Comparison of ENCODE assay signal across 7 mouse cellular contexts in the genomic region with DNA sequence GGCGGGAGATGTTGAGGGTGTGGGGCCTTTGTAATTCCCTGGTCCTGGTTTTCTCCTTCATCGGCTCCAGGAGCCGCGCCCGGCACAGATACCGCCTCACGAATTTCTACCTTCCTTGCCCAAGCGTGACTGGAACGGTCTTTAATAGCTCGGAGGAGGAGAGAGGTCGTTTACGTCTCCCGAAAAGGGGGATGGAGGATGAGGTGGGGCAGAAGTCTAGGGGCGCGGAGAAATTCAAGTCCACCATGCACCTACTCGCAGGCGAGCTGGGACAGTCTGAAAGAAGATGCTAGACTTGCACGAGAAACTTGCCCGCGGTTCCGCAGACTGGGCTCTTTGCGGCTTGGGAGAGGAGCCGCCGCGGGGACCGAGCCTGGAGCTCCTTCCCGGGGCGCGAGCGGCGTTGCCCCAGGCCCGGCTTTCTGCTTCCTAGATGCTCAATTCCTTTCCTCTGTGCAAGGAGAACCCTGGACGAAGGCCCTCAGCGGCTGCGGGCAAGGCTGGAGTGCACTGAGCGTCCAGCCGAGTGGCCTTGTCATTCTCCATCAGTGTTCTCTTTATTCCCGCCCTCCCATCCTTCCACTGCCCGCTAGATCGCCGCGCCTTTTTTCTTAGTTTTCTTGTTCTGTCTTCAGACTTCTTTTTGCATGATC. TPM values are rescaled to one million over a fixed set of nuclear protein-coding genes. Genes with fewer than 3 reads are reported as not detected.
DNase-seq lines count a peak whose midpoint lies in the region; ATAC-seq lines count a peak whose summit lies in the region.

No protein-coding gene starts in this region.

- peak overlapping the region; percentile 97 for H3K9ac ChIP-seq in forebrain, embryonic 15.5 days (replicated peaks)
- peak overlapping the region; percentile 95 for H3K9ac ChIP-seq in midbrain, embryonic 13.5 days (replicated peaks)

- DNase-seq in adrenal gland, postnatal 36 days: peak; percentile 41 to 44
- peak; percentile 10 to 42 for DNase-seq in kidney, postnatal 25 days
- peak; percentile 59 for DNase-seq in testis, postnatal 10 days (ENCODE audit: low spot score)

- peak overlapping the region; percentile 97 for H3K4me3 ChIP-seq in megakaryocyte, embryonic 14.5 days (replicated peaks)
- H3K4me3 ChIP-seq in forebrain, embryonic 15.5 days: peak overlapping the region; percentile 88
- peak overlapping the region; percentile 87 for H3K4me3 ChIP-seq in midbrain, embryonic 13.5 days (replicated peaks)

- H3K27me3 ChIP-seq in megakaryocyte, embryonic 14.5 days (replicated peaks): no peaks in the 10 kb centered on the region
- no peaks in the 10 kb centered on the region for H3K27me3 ChIP-seq in forebrain, embryonic 15.5 days
- H3K27me3 ChIP-seq in midbrain, embryonic 13.5 days: no peaks in the 10 kb centered on the region

- peaks cover 22% of the 10 kb centered on the region; the same call in 1 of the 2 replicates for H3K4me1 ChIP-seq in megakaryocyte, embryonic 14.5 days
- peaks cover 44% of the 10 kb centered on the region for H3K4me1 ChIP-seq in forebrain, embryonic 15.5 days
- peaks cover 43% of the 10 kb centered on the region for H3K4me1 ChIP-seq in midbrain, embryonic 13.5 days (replicated peaks)

- H3K27ac ChIP-seq in forebrain, embryonic 15.5 days (replicated peaks): peak overlapping the region; percentile 95
- H3K27ac ChIP-seq in midbrain, embryonic 13.5 days: peak overlapping the region; percentile 93

- under 1% methylated on average over 42 of the region's 42 CpGs for WGBS in forebrain, embryonic 15.5 days
- 0% methylated on average over 41 of the region's 42 CpGs for WGBS in midbrain, embryonic 13.5 days

- no peaks in the 10 kb centered on the region for H3K9me3 ChIP-seq in megakaryocyte, embryonic 14.5 days
- H3K9me3 ChIP-seq in forebrain, embryonic 15.5 days: no peaks in the 10 kb centered on the region
- H3K9me3 ChIP-seq in midbrain, embryonic 13.5 days: no peaks in the 10 kb centered on the region

- peaks cover 46% of the 10 kb centered on the region for H3K36me3 ChIP-seq in megakaryocyte, embryonic 14.5 days (replicated peaks; ENCODE audit: low read length)
- H3K36me3 ChIP-seq in forebrain, embryonic 15.5 days: peaks cover 19% of the 10 kb centered on the region
- H3K36me3 ChIP-seq in midbrain, embryonic 13.5 days: peaks cover 15% of the 10 kb centered on the region

- H3K4me2 ChIP-seq in forebrain, embryonic 15.5 days (replicated peaks): peak overlapping the region; percentile 65
- peak overlapping the region; percentile 74 for H3K4me2 ChIP-seq in midbrain, embryonic 13.5 days (replicated peaks)

- no peak for ATAC-seq in megakaryocyte, adult 5-6 weeks (ENCODE audit: poor library complexity, severe bottlenecking)
- ATAC-seq in forebrain, embryonic 15.5 days (replicated peaks): no peak
- no peak for ATAC-seq in midbrain, embryonic 13.5 days

RNA-seq across cellular contexts. Expression of a gene that starts 0.6 kb away (rescaled TPM):
- polyA plus RNA-seq in megakaryocyte, embryonic 14.5 days (2012; ENCODE audit: insufficient read depth, low replicate concordance): 0.92 TPM in 1 of 2 replicates, not detected in the other
- 34.7 and 36.2 TPM in 2 replicates for total RNA-seq in megakaryocyte, adult 5-6 weeks (2015)
- 31.2 and 34.1 TPM in 2 replicates for total RNA-seq in megakaryocyte, adult 5-6 weeks (2017)
- 1 to 10 TPM; 7.5 to 7.6 TPM for total RNA-seq in adrenal gland, postnatal 36 days (2021)
- 73.9 and 80.2 TPM in 2 replicates for polyA plus RNA-seq in forebrain, embryonic 15.5 days (2015; fragmentation: Nextera tagmentation; extraction: Ambion mirVana)
- polyA plus RNA-seq in midbrain, embryonic 13.5 days (2015; fragmentation: Nextera tagmentation; extraction: Ambion mirVana): 73.5 and 79.9 TPM in 2 replicates

RNA-seq across cellular contexts. Expression of a gene that starts 1.1 kb away (rescaled TPM):
- 0.71 and 0.74 TPM in 2 replicates for polyA plus RNA-seq in megakaryocyte, embryonic 14.5 days (2012; ENCODE audit: insufficient read depth, low replicate concordance)
- total RNA-seq in megakaryocyte, adult 5-6 weeks (2015): 60.5 and 66.1 TPM in 2 replicates
- total RNA-seq in megakaryocyte, adult 5-6 weeks (2017): 19.6 and 24.0 TPM in 2 replicates
- 1 to 10 TPM; 1.3 to 1.8 TPM for total RNA-seq in adrenal gland, postnatal 36 days (2021)
- 4.0 and 4.3 TPM in 2 replicates for polyA plus RNA-seq in forebrain, embryonic 15.5 days (2015; fragmentation: Nextera tagmentation; extraction: Ambion mirVana)
- 4.4 and 4.6 TPM in 2 replicates for polyA plus RNA-seq in midbrain, embryonic 13.5 days (2015; fragmentation: Nextera tagmentation; extraction: Ambion mirVana)

RNA-seq across cellular contexts. Expression of a gene that starts 17.2 kb away (rescaled TPM):
- polyA plus RNA-seq in megakaryocyte, embryonic 14.5 days (2012; ENCODE audit: insufficient read depth, low replicate concordance): 4.1 and 6.3 TPM in 2 replicates
- total RNA-seq in megakaryocyte, adult 5-6 weeks (2015): 14.5 and 14.9 TPM in 2 replicates
- total RNA-seq in megakaryocyte, adult 5-6 weeks (2017): 23.8 and 26.4 TPM in 2 replicates
- total RNA-seq in adrenal gland, postnatal 36 days (2021): 10 to 100 TPM; 16.4 to 18.5 TPM
- polyA plus RNA-seq in forebrain, embryonic 15.5 days (2015; fragmentation: Nextera tagmentation; extraction: Ambion mirVana): 86.9 and 90.3 TPM in 2 replicates
- polyA plus RNA-seq in midbrain, embryonic 13.5 days (2015; fragmentation: Nextera tagmentation; extraction: Ambion mirVana): 87.6 and 87.8 TPM in 2 replicates

RNA-seq across cellular contexts. Expression of a gene that starts 23.1 kb away (rescaled TPM):
- 2.3 TPM in 1 of 2 replicates, not detected in the other for polyA plus RNA-seq in megakaryocyte, embryonic 14.5 days (2012; ENCODE audit: insufficient read depth, low replicate concordance)
- 12.4 and 16.5 TPM in 2 replicates for total RNA-seq in megakaryocyte, adult 5-6 weeks (2015)
- 17.1 and 19.0 TPM in 2 replicates for total RNA-seq in megakaryocyte, adult 5-6 weeks (2017)
- 10 to 100 TPM; 19.5 to 19.6 TPM for total RNA-seq in adrenal gland, postnatal 36 days (2021)
- 22.2 and 22.6 TPM in 2 replicates for polyA plus RNA-seq in forebrain, embryonic 15.5 days (2015; fragmentation: Nextera tagmentation; extraction: Ambion mirVana)
- polyA plus RNA-seq in midbrain, embryonic 13.5 days (2015; fragmentation: Nextera tagmentation; extraction: Ambion mirVana): 23.0 and 23.7 TPM in 2 replicates

RNA-seq across cellular contexts. Expression of a gene that starts 35.8 kb away (rescaled TPM):
- 1.2 TPM in 1 of 2 replicates, not detected in the other for polyA plus RNA-seq in megakaryocyte, embryonic 14.5 days (2012; ENCODE audit: insufficient read depth, low replicate concordance)
- total RNA-seq in megakaryocyte, adult 5-6 weeks (2015): 0.18 and 0.22 TPM in 2 replicates
- total RNA-seq in megakaryocyte, adult 5-6 weeks (2017): 0.08 and 0.44 TPM in 2 replicates
- total RNA-seq in adrenal gland, postnatal 36 days (2021): 1 to 10 TPM; 4.2 to 4.5 TPM
- polyA plus RNA-seq in forebrain, embryonic 15.5 days (2015; fragmentation: Nextera tagmentation; extraction: Ambion mirVana): 187 TPM in 2 replicates
- polyA plus RNA-seq in midbrain, embryonic 13.5 days (2015; fragmentation: Nextera tagmentation; extraction: Ambion mirVana): 186 and 190 TPM in 2 replicates

Comparison
In these comparisons a context has a peak if more than half of its experiments do, and no peak if none do; other contexts are left out.
1. RNA of a gene that starts 0.6 kb away (polyA plus RNA-seq): 73.9 to 80.2 TPM in forebrain, embryonic 15.5 days and 73.5 to 79.9 TPM in midbrain, embryonic 13.5 days; 0.92 TPM in megakaryocyte, embryonic 14.5 days; every median in the first group is over 10 times any median in the second.
2. RNA of a gene that starts 17.2 kb away (polyA plus RNA-seq): 86.9 to 90.3 TPM in forebrain, embryonic 15.5 days and 87.6 to 87.8 TPM in midbrain, embryonic 13.5 days; 4.1 to 6.3 TPM in megakaryocyte, embryonic 14.5 days; every median in the first group is over 10 times any median in the second.
3. Peak in every context shown above with its lines, with median percentiles within 50 percentile points of each other: H3K4me3 ChIP-seq and DNase-seq.